Mouse (Mus musculus): ENCODE measurements around the gene Mrpl20.
A peak's percentile ranks its signal among the peaks of the same experiment; 100 is the strongest.

DNA sequence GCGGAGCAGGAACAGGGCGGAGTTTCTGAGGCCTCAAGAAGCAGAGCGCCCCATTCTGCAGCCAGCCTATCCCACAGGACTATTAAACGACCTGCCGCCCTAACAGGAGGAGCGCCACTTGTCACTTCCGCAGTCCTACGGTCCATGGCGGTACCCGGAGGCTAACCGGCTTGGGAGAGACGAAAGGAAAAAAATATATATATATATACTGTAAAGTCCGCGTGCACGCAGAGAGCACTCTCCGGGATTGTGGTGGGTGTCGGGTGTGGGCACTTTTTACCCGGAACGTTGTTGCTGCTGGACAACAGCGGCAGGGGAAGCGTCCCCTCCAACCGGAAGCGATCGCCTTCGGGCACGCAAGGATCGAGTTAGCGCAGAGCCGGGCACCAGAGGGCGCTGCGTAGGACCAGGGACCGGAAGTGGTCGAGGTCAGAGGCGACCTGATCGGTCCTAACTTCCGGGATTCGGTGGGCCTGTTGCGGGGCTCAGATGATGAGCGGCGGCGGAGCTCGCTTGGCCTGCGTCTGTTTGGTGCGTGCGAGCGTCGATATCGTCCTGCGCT lies 28.6 kb downstream of the Mrpl20 start, which contains the start of gene Aurkaip1:
- TF ChIP-seq GATA1 (IDR thresholded peaks at IDR 0.05; ENCODE audit: borderline replicate concordance, low read length) = no peak
- TF ChIP-seq FLI1 (IDR thresholded peaks at IDR 0.05; ENCODE audit: low read length) = peak; percentile 96
